Mouse (Mus musculus) liver, embryonic 14.5 days (tissue): ENCODE measurements at regions not wholly inside any gene's neighbourhood (a gene's known extent, or its start where the extent isn't known, plus 50 kb on each side); places are given as distances from the start of the nearest gene placed in this dataset.

Experiments used
- ATAC-seq: fragments of 200-750 bp; cut with Nextera tagmentation; 2 replicates; pipeline ENCODE4 v1.8.0; 2017; ENCODE audit warnings: moderate number of reproducible peaks, mild to moderate bottlenecking, moderate library complexity; ENCODE audit not compliant: insufficient read depth
- DNase-seq, 3 experiments: peaks; one replicate each; pipeline ENCODE4 v3.0.0-alpha.2; 2012 to 2013; ENCODE audit warnings: low read depth in 3 of 3, low spot score in 3 of 3
- H3K27ac ChIP-seq: fragments of 300-500 bp; sonication (generic); 2 replicates; pipeline ENCODE4 v1.5.1; 2014; ENCODE audit warnings: moderate library complexity, mild to moderate bottlenecking, control low read depth, inconsistent platforms
- H3K27me3 ChIP-seq: fragments of 300-500 bp; sonication (generic); 2 replicates; pipeline ENCODE4 v1.6.1; 2014; ENCODE audit warnings: mild to moderate bottlenecking, low read length, moderate library complexity; ENCODE audit not compliant: control insufficient read depth, insufficient read depth
- H3K36me3 ChIP-seq: fragments of 300-500 bp; sonication (generic); replicated peaks from 2 replicates; pipeline ENCODE4 v1.6.1; 2014; ENCODE audit warnings: low read depth; ENCODE audit not compliant: control insufficient read depth, insufficient read depth
- H3K4me1 ChIP-seq, 2 experiments: fragments of 200-500 bp in 1 of 2; fragments of 300-500 bp in 1 of 2; sonication (generic) in 1 of 2; replicated peaks; 2 replicates each; pipeline ENCODE4 v1.6.1; 2012 to 2014; ENCODE audit warnings: antibody characterized with exemption in 1 of 2, inconsistent platforms in 1 of 2, low read length in 1 of 2; ENCODE audit not compliant: control insufficient read depth in 2 of 2, insufficient read depth in 2 of 2
- H3K4me2 ChIP-seq: fragments of 300-500 bp; sonication (generic); 2 replicates; pipeline ENCODE4 v1.6.1; 2014; ENCODE audit warnings: low read depth, mild to moderate bottlenecking, control low read depth, moderate library complexity
- H3K4me3 ChIP-seq, 2 experiments: fragments of 200-500 bp in 1 of 2; fragments of 300-500 bp in 1 of 2; sonication (generic) in 1 of 2; 2 replicates each; pipeline ENCODE4 v1.5.1; 2012 to 2014; ENCODE audit warnings: low read depth in 2 of 2, low read length in 2 of 2, mild to moderate bottlenecking in 2 of 2, control low read depth in 1 of 2, inconsistent platforms in 1 of 2, moderate library complexity in 1 of 2; ENCODE audit not compliant: insufficient read depth in 1 of 2
- H3K9ac ChIP-seq: fragments of 300-500 bp; sonication (generic); replicated peaks from 2 replicates; pipeline ENCODE4 v1.6.1; 2014; ENCODE audit warnings: mild to moderate bottlenecking, control low read depth, moderate library complexity
- H3K9me3 ChIP-seq: fragments of 300-500 bp; sonication (generic); 2 replicates; pipeline ENCODE4 v1.6.1; 2016; ENCODE audit warnings: low read length, mixed read lengths; ENCODE audit not compliant: control insufficient read depth
- CTCF ChIP-seq: IDR thresholded peaks from 2 replicates; pipeline ENCODE4 v1.5.1; 2016; ENCODE audit warnings: antibody characterized with exemption, low read depth, control low read depth
- EP300 ChIP-seq: IDR thresholded peaks from 2 replicates; pipeline ENCODE4 v1.6.1; 2016; ENCODE audit warnings: antibody characterized with exemption, low read depth
- WGBS: fragments of 180-500 bp; shearing (Covaris S2); extraction: QIAGEN DNeasy Blood & Tissue Kit; methylation state at CpG from one replicate; pipeline ENCODE4 v1.1.7; 2014; ENCODE audit not compliant: insufficient replicate concordance; 5-methylcytosine and 5-hydroxymethylcytosine counted together

- no peaks in the 10 kb centered on the region for H3K36me3 ChIP-seq
- TF ChIP-seq EP300 (no peak), CTCF (no peak)
- no peak for ATAC-seq
- no peak overlapping the region for H3K4me3 ChIP-seq
- no peak overlapping the region for H3K27ac ChIP-seq
- no peak for DNase-seq
- H3K9ac ChIP-seq: no peak overlapping the region
- no peaks in the 10 kb centered on the region for H3K4me1 ChIP-seq
- H3K9me3 ChIP-seq: no peaks in the 10 kb centered on the region
- H3K4me2 ChIP-seq: no peak overlapping the region
- 55% methylated on average over 2 of the region's 2 CpGs for WGBS
- H3K27me3 ChIP-seq: no peaks in the 10 kb centered on the region
These were observed 124.4 kb downstream of the Polr2m start for GRCm38 (mm10) chr9:71361311-71361710.

GRCm38 (mm10) chr9:71360676-71361075, 125.1 kb downstream of the Polr2m start:
- no peak for DNase-seq
- H3K36me3 ChIP-seq: no peaks in the 10 kb centered on the region
- H3K27ac ChIP-seq: no peak overlapping the region
- H3K4me3 ChIP-seq: no peak overlapping the region
- no peak overlapping the region for H3K4me2 ChIP-seq
- no peaks in the 10 kb centered on the region for H3K9me3 ChIP-seq
- ATAC-seq: no peak
- H3K27me3 ChIP-seq: no peaks in the 10 kb centered on the region
- no peaks in the 10 kb centered on the region for H3K4me1 ChIP-seq
- TF ChIP-seq CTCF (no peak), EP300 (no peak)
- H3K9ac ChIP-seq: no peak overlapping the region
- 61% methylated on average over 5 of the region's 5 CpGs for WGBS

GRCm38 (mm10) chr9:71358961-71359360, 126.8 kb downstream of the Polr2m start:
- H3K4me3 ChIP-seq: no peak overlapping the region
- H3K4me1 ChIP-seq: no peaks in the 10 kb centered on the region
- H3K4me2 ChIP-seq: no peak overlapping the region
- H3K9ac ChIP-seq: no peak overlapping the region
- no peak for ATAC-seq
- no peak for TF ChIP-seq EP300
- peak; percentile 66 for TF ChIP-seq CTCF
- H3K9me3 ChIP-seq: no peaks in the 10 kb centered on the region
- no peaks in the 10 kb centered on the region for H3K27me3 ChIP-seq
- no peaks in the 10 kb centered on the region for H3K36me3 ChIP-seq
- no peak for DNase-seq
- H3K27ac ChIP-seq: no peak overlapping the region
- WGBS: 20% methylated on average over 4 of the region's 4 CpGs

GRCm38 (mm10) chr9:71355721-71356120, 130.0 kb downstream of the Polr2m start:
- Histone ChIP-seq H3K36me3 (no peaks in the 10 kb centered on the region), H3K9me3 (no peaks in the 10 kb centered on the region), H3K27ac (no peak overlapping the region), H3K4me1 (no peaks in the 10 kb centered on the region), H3K27me3 (no peaks in the 10 kb centered on the region), H3K4me3 (no peak overlapping the region), H3K9ac (no peak overlapping the region), H3K4me2 (no peak overlapping the region)
- DNase-seq (no peak), ATAC-seq (no peak)
- no peak for TF ChIP-seq CTCF
- WGBS: 64% methylated on average over 5 of the region's 5 CpGs
